Mouse (Mus musculus) hindbrain, embryonic 14.5 days (tissue): ENCODE measurements at regions not wholly inside any gene's neighbourhood (a gene's known extent, or its start where the extent isn't known, plus 50 kb on each side); places are given as distances from the start of the nearest gene placed in this dataset.
A peak's percentile ranks its signal among the peaks of the same experiment; 100 is the strongest.

ENCODE experiments used
- ATAC-seq: fragments of 200-750 bp; cut with Nextera tagmentation; 2 replicates; pipeline ENCODE4 v1.8.0; 2017; ENCODE audit warnings: moderate number of reproducible peaks, mild to moderate bottlenecking, moderate TSS enrichment, moderate library complexity; ENCODE audit not compliant: low FRiP score
- DNase-seq: peaks from one replicate; pipeline ENCODE4 v3.0.0-alpha.2; 2015; ENCODE audit warnings: low spot score
- H3K27ac ChIP-seq: fragments of 300-500 bp; sonication (generic); 2 replicates; pipeline ENCODE4 v1.5.1; 2014; ENCODE audit warnings: mild to moderate bottlenecking, moderate library complexity
- H3K27me3 ChIP-seq: fragments of 300-500 bp; sonication (generic); 2 replicates; pipeline ENCODE4 v1.6.1; 2014; ENCODE audit warnings: mild to moderate bottlenecking, low read length, mixed read lengths; ENCODE audit not compliant: control insufficient read depth, insufficient read depth
- H3K36me3 ChIP-seq: fragments of 300-500 bp; sonication (generic); replicated peaks from 2 replicates; pipeline ENCODE4 v1.6.1; 2014; ENCODE audit not compliant: control insufficient read depth, insufficient read depth
- H3K4me1 ChIP-seq: fragments of 300-500 bp; sonication (generic); replicated peaks from 2 replicates; pipeline ENCODE4 v1.6.1; 2014; ENCODE audit warnings: antibody characterized with exemption, low read length, mixed read lengths; ENCODE audit not compliant: control insufficient read depth, insufficient read depth
- H3K4me2 ChIP-seq: fragments of 300-500 bp; sonication (generic); replicated peaks from 2 replicates; pipeline ENCODE4 v1.6.1; 2014; ENCODE audit warnings: mild to moderate bottlenecking, moderate library complexity
- H3K4me3 ChIP-seq: fragments of 300-500 bp; sonication (generic); replicated peaks from 2 replicates; pipeline ENCODE4 v1.5.1; 2014; ENCODE audit warnings: mild to moderate bottlenecking, low read length
- H3K9ac ChIP-seq: fragments of 300-500 bp; sonication (generic); 2 replicates; pipeline ENCODE4 v1.6.1; 2014
- H3K9me3 ChIP-seq: fragments of 300-500 bp; sonication (generic); 2 replicates; pipeline ENCODE4 v1.6.1; 2016; ENCODE audit warnings: low read length; ENCODE audit not compliant: control insufficient read depth
- WGBS: fragments of 180-500 bp; shearing (Covaris S2); extraction: QIAGEN DNeasy Blood & Tissue Kit; methylation state at CpG from one replicate; pipeline ENCODE4 v1.1.7; 2014; 5-methylcytosine and 5-hydroxymethylcytosine counted together

GRCm38 (mm10) chr5:10495086-10495485 is 248.8 kb upstream of the Gm5152 start:
- H3K4me2 ChIP-seq = no peak overlapping the region
- no peak overlapping the region for H3K4me3 ChIP-seq
- H3K9ac ChIP-seq = no peak overlapping the region
- H3K36me3 ChIP-seq = no peaks in the 10 kb centered on the region
- no peaks in the 10 kb centered on the region for H3K27me3 ChIP-seq
- DNase-seq (no peak), ATAC-seq (no peak)
- H3K4me1 ChIP-seq = no peaks in the 10 kb centered on the region
- 100% methylated on average over 2 of the region's 2 CpGs for WGBS
- H3K27ac ChIP-seq = no peak overlapping the region
- 0 out of 2 replicates have a peak, but pooled peaks cover 3% of the 10 kb centered on the region for H3K9me3 ChIP-seq

GRCm38 (mm10) chr5:10478073-10478472 is 231.7 kb upstream of the Gm5152 start:
- no peak for ATAC-seq
- 81% methylated on average over 1 of the region's 1 CpGs for WGBS
- no peak overlapping the region for H3K4me3 ChIP-seq

GRCm38 (mm10) chr5:10477461-10477860 is 231.1 kb upstream of the Gm5152 start:
- Histone ChIP-seq H3K4me2 (no peak overlapping the region), H3K4me3 (no peak overlapping the region), H3K36me3 (no peaks in the 10 kb centered on the region), H3K27ac (no peak overlapping the region), H3K4me1 (no peaks in the 10 kb centered on the region), H3K27me3 (no peaks in the 10 kb centered on the region), H3K9me3 (no peaks in the 10 kb centered on the region), H3K9ac (no peak overlapping the region)
- no peak for ATAC-seq
- no peak for DNase-seq

More at GRCm38 (mm10) chr5:10478073-10478472, 231.7 kb upstream of the Gm5152 start:
- Histone ChIP-seq H3K36me3 (no peaks in the 10 kb centered on the region), H3K4me2 (no peak overlapping the region), H3K4me1 (no peaks in the 10 kb centered on the region), H3K9ac (no peak overlapping the region), H3K9me3 (no peaks in the 10 kb centered on the region), H3K27ac (no peak overlapping the region), H3K27me3 (no peaks in the 10 kb centered on the region)
- DNase-seq = no peak

- H3K27ac ChIP-seq = no peak overlapping the region
- H3K4me3 ChIP-seq = no peak overlapping the region
- H3K4me2 ChIP-seq = no peak overlapping the region
- 81% methylated on average over 2 of the region's 2 CpGs for WGBS
- H3K9ac ChIP-seq = no peak overlapping the region
- no peaks in the 10 kb centered on the region for H3K27me3 ChIP-seq
- H3K36me3 ChIP-seq = no peaks in the 10 kb centered on the region
- no peak for DNase-seq
- H3K9me3 ChIP-seq = no peaks in the 10 kb centered on the region
- no peaks in the 10 kb centered on the region for H3K4me1 ChIP-seq
- ATAC-seq = no peak
These were observed 200.3 kb upstream of the Gm5152 start for GRCm38 (mm10) chr5:10446584-10446983.

GRCm38 (mm10) chr5:10417691-10418217 is 171.4 kb upstream of the Gm5152 start:
- no peak overlapping the region for H3K27ac ChIP-seq
- ATAC-seq = no peak
- DNase-seq = no peak
- H3K9ac ChIP-seq = no peak overlapping the region
- H3K4me1 ChIP-seq = no peaks in the 10 kb centered on the region
- no peaks in the 10 kb centered on the region for H3K27me3 ChIP-seq
- no peaks in the 10 kb centered on the region for H3K36me3 ChIP-seq
- no peak overlapping the region for H3K4me3 ChIP-seq
- WGBS = 55% methylated on average over 2 of the region's 2 CpGs
- no peaks in the 10 kb centered on the region for H3K9me3 ChIP-seq
- H3K4me2 ChIP-seq = no peak overlapping the region

- ATAC-seq = peak; percentile 43; the same call in 1 of the 2 replicates
- H3K9ac ChIP-seq = no peak overlapping the region
- WGBS = 72% methylated on average over 6 of the region's 6 CpGs
- H3K4me2 ChIP-seq = no peak overlapping the region
- H3K27ac ChIP-seq = no peak overlapping the region
- H3K4me1 ChIP-seq = no peaks in the 10 kb centered on the region
- no peaks in the 10 kb centered on the region for H3K9me3 ChIP-seq
- DNase-seq = no peak
- no peaks in the 10 kb centered on the region for H3K27me3 ChIP-seq
- no peaks in the 10 kb centered on the region for H3K36me3 ChIP-seq
- no peak overlapping the region for H3K4me3 ChIP-seq
These were observed 170.6 kb upstream of the Gm5152 start for GRCm38 (mm10) chr5:10416949-10417348.

GRCm38 (mm10) chr5:10414019-10414418 is 167.7 kb upstream of the Gm5152 start:
- Histone ChIP-seq H3K36me3 (no peaks in the 10 kb centered on the region), H3K27ac (no peak overlapping the region), H3K27me3 (no peaks in the 10 kb centered on the region), H3K4me3 (no peak overlapping the region), H3K4me2 (no peak overlapping the region), H3K9me3 (no peaks in the 10 kb centered on the region), H3K4me1 (no peaks in the 10 kb centered on the region), H3K9ac (no peak overlapping the region)
- DNase-seq (no peak), ATAC-seq (no peak)
- WGBS = 54% methylated on average over 1 of the region's 1 CpGs

GRCm38 (mm10) chr5:10393571-10393970 is 147.2 kb upstream of the Gm5152 start:
- 84% methylated on average over 5 of the region's 5 CpGs for WGBS
- no peak overlapping the region for H3K4me2 ChIP-seq
- H3K27ac ChIP-seq = no peak overlapping the region
- H3K4me1 ChIP-seq = no peaks in the 10 kb centered on the region
- no peaks in the 10 kb centered on the region for H3K9me3 ChIP-seq
- DNase-seq = no peak
- H3K27me3 ChIP-seq = no peaks in the 10 kb centered on the region
- ATAC-seq = no peak
- no peak overlapping the region for H3K4me3 ChIP-seq
- H3K9ac ChIP-seq = no peak overlapping the region
- no peaks in the 10 kb centered on the region for H3K36me3 ChIP-seq

GRCm38 (mm10) chr5:10388991-10389390 is 142.7 kb upstream of the Gm5152 start:
- no peaks in the 10 kb centered on the region for H3K36me3 ChIP-seq
- ATAC-seq (no peak), DNase-seq (no peak)
- no peaks in the 10 kb centered on the region for H3K27me3 ChIP-seq
- no peak overlapping the region for H3K27ac ChIP-seq
- H3K9ac ChIP-seq = no peak overlapping the region
- no peaks in the 10 kb centered on the region for H3K4me1 ChIP-seq
- no peak overlapping the region for H3K4me2 ChIP-seq
- no peak overlapping the region for H3K4me3 ChIP-seq
- WGBS = 95% methylated on average over 1 of the region's 1 CpGs
- no peaks in the 10 kb centered on the region for H3K9me3 ChIP-seq

- no peak overlapping the region for H3K9ac ChIP-seq
- H3K4me2 ChIP-seq = no peak overlapping the region
- H3K27ac ChIP-seq = no peak overlapping the region
- H3K36me3 ChIP-seq = no peaks in the 10 kb centered on the region
- H3K4me1 ChIP-seq = no peaks in the 10 kb centered on the region
- ATAC-seq (no peak), DNase-seq (no peak)
- WGBS = 93% methylated on average over 2 of the region's 2 CpGs
- H3K4me3 ChIP-seq = no peak overlapping the region
- H3K9me3 ChIP-seq = no peaks in the 10 kb centered on the region
- H3K27me3 ChIP-seq = no peaks in the 10 kb centered on the region
These were observed 105.8 kb upstream of the Gm5152 start for GRCm38 (mm10) chr5:10352126-10352525.
